Mouse (Mus musculus): ENCODE data around the gene Olfr693.
"Not testable (repeated sequence)": the region's sequence is repeated elsewhere in the genome, so short reads cannot be mapped to it uniquely, and the experiment has no call there.

DNA sequence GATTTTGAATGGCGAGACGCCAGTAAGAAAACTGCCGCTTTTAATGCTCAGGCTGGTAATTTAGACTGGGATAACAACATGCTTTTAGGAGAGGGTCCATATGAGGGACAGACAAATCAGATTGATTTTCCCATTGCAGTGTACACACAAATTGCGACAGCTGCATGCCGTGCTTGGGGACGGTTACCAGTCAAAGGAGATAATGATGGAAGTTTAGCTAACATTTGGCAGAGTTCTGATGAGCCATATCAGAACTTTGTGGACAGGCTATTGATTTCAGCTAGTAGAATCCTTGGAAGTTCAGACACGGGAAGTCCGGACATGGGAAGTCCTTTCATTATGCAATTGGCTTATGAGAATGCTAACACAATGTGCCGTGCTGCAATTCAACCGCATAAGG is 27.3 kb upstream of the Olfr693 start:
- not testable (repeated sequence) for TF ChIP-seq CTCF, EP300 (IDR thresholded peaks at IDR 0.05)
